Mouse (Mus musculus) neural tube, embryonic 12.5 days (tissue): Measurements from ENCODE around the gene Olfr705. TPM values are rescaled to one million over a fixed set of nuclear protein-coding genes. Genes with fewer than 3 reads are reported as not detected.
"Not testable (repeated sequence)": the region's sequence is repeated elsewhere in the genome, so short reads cannot be mapped to it uniquely, and the experiment has no call there.

ENCODE experiments used
- ATAC-seq: fragments of 200-750 bp; cut with Nextera tagmentation; 2 replicates; pipeline ENCODE4 v1.8.0; 2017; ENCODE audit warnings: low read depth, mild to moderate bottlenecking, moderate TSS enrichment, moderate library complexity; ENCODE audit not compliant: low FRiP score
- H3K27ac ChIP-seq: fragments of 300-500 bp; sonication (generic); 2 replicates; pipeline ENCODE4 v1.5.1; 2016
- H3K27me3 ChIP-seq: fragments of 300-500 bp; sonication (generic); replicated peaks from 2 replicates; pipeline ENCODE4 v1.6.1; 2016; ENCODE audit warnings: mild to moderate bottlenecking
- H3K36me3 ChIP-seq: fragments of 300-500 bp; sonication (generic); 2 replicates; pipeline ENCODE4 v1.6.1; 2016; ENCODE audit warnings: mild to moderate bottlenecking
- H3K4me1 ChIP-seq: fragments of 300-500 bp; sonication (generic); 2 replicates; pipeline ENCODE4 v1.6.1; 2016
- H3K4me2 ChIP-seq: fragments of 300-500 bp; sonication (generic); replicated peaks from 2 replicates; pipeline ENCODE4 v1.6.1; 2016; ENCODE audit warnings: mild to moderate bottlenecking
- H3K4me3 ChIP-seq: fragments of 300-500 bp; sonication (generic); 2 replicates; pipeline ENCODE4 v1.5.1; 2016
- H3K9ac ChIP-seq: fragments of 300-500 bp; sonication (generic); 2 replicates; pipeline ENCODE4 v1.6.1; 2016; ENCODE audit warnings: mild to moderate bottlenecking
- H3K9me3 ChIP-seq: fragments of 300-500 bp; sonication (generic); 2 replicates; pipeline ENCODE4 v1.6.1; 2016; ENCODE audit warnings: mild to moderate bottlenecking
- WGBS: fragments of 180-500 bp; shearing (Covaris S2); methylation state at CpG from one replicate; pipeline ENCODE4 v1.1.7; 2016; 5-methylcytosine and 5-hydroxymethylcytosine counted together
- polyA plus RNA-seq: library from polyadenylated mRNA; unstranded; fragments of >200 nt; fragmentation: Nextera tagmentation; extraction: Ambion mirVana; gene quantifications from 2 replicates; pipeline ENCODE4 v1.2.1, GENCODE M21; 2016

Olfr705 gene
- polyA plus RNA-seq, result not detected in 2 replicates

DNA sequence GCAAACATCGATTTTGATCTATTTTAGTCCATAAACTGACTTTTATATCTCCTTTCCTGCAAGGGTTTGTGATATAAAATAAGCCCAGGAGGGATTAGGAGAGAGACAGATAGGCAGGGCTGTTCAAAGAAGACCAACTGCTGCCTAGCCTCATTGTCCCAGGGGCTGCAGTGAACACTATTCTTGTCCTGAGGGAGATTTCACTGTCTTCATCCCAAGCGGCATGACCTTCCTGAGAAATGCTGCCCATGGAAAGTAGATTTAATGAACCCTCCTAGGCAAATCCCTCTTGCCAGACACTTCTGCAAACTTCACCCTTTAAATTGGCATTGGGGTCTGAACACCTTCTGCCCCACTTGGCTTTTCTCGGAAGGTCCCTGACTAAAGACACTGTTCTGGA, at the start of gene Olfr705:
Gene Olfr705, minus strand, starts transcription at position 101 of the 400 bp plus-strand sequence.
- Histone ChIP-seq H3K27me3 (no peaks in the 10 kb centered on the region), H3K9ac (no peak within 1 kb of the TSS), H3K36me3 (no peaks in the 10 kb centered on the region), H3K4me2 (no peak within 1 kb of the TSS), H3K4me1 (no peaks in the 10 kb centered on the region), H3K4me3 (no peak within 1 kb of the TSS), H3K27ac (no peak within 1 kb of the TSS), H3K9me3 (no peaks in the 10 kb centered on the region)
- no peak for ATAC-seq
- 84% methylated on average over 3 of the region's 3 CpGs for WGBS

DNA sequence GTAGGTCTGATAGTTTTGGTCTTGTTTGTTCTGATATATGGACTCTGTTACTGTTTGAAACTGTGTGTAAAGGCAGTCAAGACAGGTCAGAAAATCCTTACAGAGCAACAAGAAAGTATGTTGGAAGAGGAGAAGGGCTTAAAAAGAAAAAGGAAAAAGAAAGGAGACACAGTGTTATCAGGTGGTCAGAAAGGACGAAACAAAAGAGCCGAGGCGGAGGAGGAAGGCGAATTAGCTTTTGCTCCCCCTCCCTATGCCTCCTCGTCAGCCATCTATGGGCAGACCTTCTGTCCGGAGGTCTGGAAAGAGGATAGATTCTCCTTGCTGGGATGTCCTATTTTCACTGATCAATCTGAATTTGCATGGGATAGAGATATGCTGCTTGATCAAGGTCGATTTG, 44.3 kb upstream of the Olfr705 start:
- not testable (repeated sequence) for H3K9me3 ChIP-seq, H3K36me3 ChIP-seq, H3K4me3 ChIP-seq, H3K27me3 ChIP-seq, H3K27ac ChIP-seq, ATAC-seq, H3K4me2 ChIP-seq, H3K4me1 ChIP-seq, H3K9ac ChIP-seq
- WGBS, result 85% methylated on average over 7 of the region's 7 CpGs

DNA sequence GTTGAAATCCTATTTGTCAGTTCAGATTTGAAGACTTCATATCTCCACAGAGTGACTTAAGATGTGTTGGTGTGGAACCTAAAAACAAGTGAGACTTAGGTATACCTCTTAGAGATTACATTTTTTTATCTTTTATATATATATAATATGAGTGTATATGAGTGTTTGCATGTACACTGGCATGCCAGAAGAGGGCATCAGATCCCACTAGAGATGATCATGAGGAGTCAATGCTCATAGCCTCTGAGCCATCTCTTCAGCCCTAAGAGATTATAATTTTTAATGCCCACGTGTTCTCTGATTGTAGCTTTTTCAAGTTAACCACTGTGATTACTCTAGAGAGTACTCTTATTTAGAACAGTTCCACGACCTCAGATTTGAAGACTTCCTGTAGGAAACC, 31.0 kb upstream of the Olfr705 start, which contains the start of gene Olfr1532-ps1:
Gene Olfr1532-ps1, plus strand, starts transcription at position 326 of the 400 bp plus-strand sequence.
- 78% methylated on average over 2 of the region's 2 CpGs for WGBS
- no peak within 1 kb of the TSS for H3K27ac ChIP-seq
- ATAC-seq, result no peak

DNA sequence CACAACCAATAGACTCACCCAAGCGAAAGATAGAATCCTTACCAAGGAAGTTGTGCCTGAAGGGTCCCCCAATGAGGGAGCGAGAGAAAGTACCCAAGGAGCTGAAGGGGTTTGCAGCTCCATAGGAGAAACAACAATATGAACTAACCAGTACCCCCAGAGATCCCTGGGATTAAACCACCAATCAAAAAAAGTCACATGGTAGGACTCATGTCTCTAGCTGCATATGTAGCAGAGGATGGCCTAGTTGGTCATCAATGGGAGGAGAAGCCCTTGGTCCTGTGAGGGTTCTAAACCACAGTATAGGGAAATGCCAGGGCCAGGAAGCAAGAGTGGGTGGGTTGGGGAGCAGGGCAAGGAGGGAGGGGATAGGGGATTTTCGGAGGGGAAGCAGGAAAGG, 24.4 kb upstream of the Olfr705 start, which contains the start of gene Olfr707:
Gene Olfr707, minus strand, starts transcription at position 101 of the 400 bp plus-strand sequence.
- H3K4me3 ChIP-seq, H3K4me2 ChIP-seq, H3K9me3 ChIP-seq, H3K4me1 ChIP-seq, H3K36me3 ChIP-seq, H3K27ac ChIP-seq, H3K9ac ChIP-seq, H3K27me3 ChIP-seq, ATAC-seq: not testable (repeated sequence)
- 90% methylated on average over 3 of the region's 3 CpGs for WGBS

More for the DNA sequence above, 31.0 kb upstream of the Olfr705 start, which contains the start of gene Olfr1532-ps1:
- no peaks in the 10 kb centered on the region for H3K36me3 ChIP-seq
- no peak within 1 kb of the TSS for H3K4me3 ChIP-seq
- H3K9me3 ChIP-seq, result no peaks in the 10 kb centered on the region
- H3K9ac ChIP-seq, result no peak within 1 kb of the TSS
- H3K27me3 ChIP-seq, result no peaks in the 10 kb centered on the region
- H3K4me2 ChIP-seq, result no peak within 1 kb of the TSS
- no peaks in the 10 kb centered on the region for H3K4me1 ChIP-seq

DNA sequence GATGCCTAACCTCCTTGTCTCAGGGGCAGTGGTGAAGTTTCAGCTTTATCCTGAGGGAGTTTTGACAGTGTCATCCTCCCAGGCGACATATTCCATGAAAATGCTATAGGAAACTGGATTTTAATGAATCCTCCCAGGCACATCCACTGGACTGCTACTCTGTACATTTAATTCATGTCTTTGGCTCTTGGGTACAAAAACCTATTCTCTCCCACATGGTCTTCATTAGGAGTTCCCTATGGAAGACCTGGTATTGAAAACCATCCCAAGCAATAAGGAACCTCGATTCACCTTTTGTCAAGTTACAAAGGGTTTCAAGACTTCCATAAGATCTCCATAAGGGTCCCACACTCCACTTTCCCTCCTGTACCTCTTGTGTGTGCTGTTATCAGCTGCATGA, 11.4 kb upstream of the Olfr705 start, which contains the start of gene Olfr706:
Gene Olfr706, minus strand, starts transcription at position 101 of the 400 bp plus-strand sequence.
- Histone ChIP-seq H3K27ac (no peak within 1 kb of the TSS), H3K9me3 (no peaks in the 10 kb centered on the region), H3K4me2 (no peak within 1 kb of the TSS), H3K4me3 (no peak within 1 kb of the TSS), H3K36me3 (no peaks in the 10 kb centered on the region), H3K9ac (no peak within 1 kb of the TSS), H3K27me3 (no peaks in the 10 kb centered on the region), H3K4me1 (no peaks in the 10 kb centered on the region)
- no peak for ATAC-seq
- WGBS, result 86% methylated on average over 2 of the region's 2 CpGs

DNA sequence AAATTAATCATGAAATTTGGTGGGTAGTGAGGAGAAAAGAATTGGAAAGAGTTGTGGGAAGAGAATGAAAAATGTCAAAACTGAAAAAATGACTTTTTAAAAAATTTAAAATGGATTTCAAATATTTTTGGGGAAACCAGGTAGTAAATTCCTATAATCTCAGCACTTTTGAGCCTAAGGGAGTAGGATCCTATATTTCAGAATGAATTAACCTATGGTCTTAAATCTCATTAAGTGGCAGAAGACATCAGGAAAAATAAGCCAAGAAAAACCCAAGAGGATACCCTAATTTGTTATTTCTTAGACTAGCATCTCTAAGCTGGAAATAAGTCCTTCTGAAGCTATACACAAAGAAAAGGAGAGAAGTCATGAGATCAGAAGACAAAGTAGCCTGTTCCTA, 13.8 kb downstream of the Olfr705 start, which contains the start of gene Olfr704:
Gene Olfr704, plus strand, starts transcription at position 301 of the 400 bp plus-strand sequence.
- ATAC-seq, result no peak

DNA sequence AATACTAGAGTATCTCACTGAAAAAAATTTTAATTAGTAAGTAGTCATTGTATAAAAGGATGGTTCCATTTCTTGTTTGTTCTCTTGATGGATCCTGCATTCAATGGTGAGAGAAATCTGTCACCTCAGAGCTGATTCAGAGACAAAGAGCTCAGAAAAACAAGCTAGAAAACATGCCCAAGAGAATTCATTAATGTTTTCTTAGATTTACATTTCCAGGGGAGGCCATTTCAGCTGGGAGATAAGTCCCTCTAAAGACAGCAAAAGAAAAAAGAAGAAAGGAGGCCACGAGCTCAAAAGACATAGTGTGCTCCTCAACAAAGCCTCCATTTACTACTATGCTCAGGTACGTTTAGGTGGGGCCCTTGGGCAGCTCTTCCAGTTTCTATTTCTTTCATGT, 33.6 kb downstream of the Olfr705 start, which contains the start of gene Olfr703:
Gene Olfr703, plus strand, starts transcription at position 301 of the 400 bp plus-strand sequence.
- H3K36me3 ChIP-seq, result no peaks in the 10 kb centered on the region
- no peaks in the 10 kb centered on the region for H3K27me3 ChIP-seq
- no peak within 1 kb of the TSS for H3K27ac ChIP-seq
- no peaks in the 10 kb centered on the region for H3K9me3 ChIP-seq
- 78% methylated on average over 2 of the region's 2 CpGs for WGBS
- H3K4me2 ChIP-seq, result no peak within 1 kb of the TSS
- no peak within 1 kb of the TSS for H3K4me3 ChIP-seq
- H3K9ac ChIP-seq, result no peak within 1 kb of the TSS
- H3K4me1 ChIP-seq, result no peaks in the 10 kb centered on the region
- ATAC-seq, result no peak

More for the DNA sequence above, 13.8 kb downstream of the Olfr705 start, which contains the start of gene Olfr704:
- H3K9ac ChIP-seq, result no peak within 1 kb of the TSS
- H3K27me3 ChIP-seq, result no peaks in the 10 kb centered on the region
- H3K4me3 ChIP-seq, result no peak within 1 kb of the TSS
- H3K9me3 ChIP-seq, result no peaks in the 10 kb centered on the region
- H3K27ac ChIP-seq, result no peak within 1 kb of the TSS
- no peaks in the 10 kb centered on the region for H3K4me1 ChIP-seq
- H3K4me2 ChIP-seq, result no peak within 1 kb of the TSS
- H3K36me3 ChIP-seq, result no peaks in the 10 kb centered on the region

DNA sequence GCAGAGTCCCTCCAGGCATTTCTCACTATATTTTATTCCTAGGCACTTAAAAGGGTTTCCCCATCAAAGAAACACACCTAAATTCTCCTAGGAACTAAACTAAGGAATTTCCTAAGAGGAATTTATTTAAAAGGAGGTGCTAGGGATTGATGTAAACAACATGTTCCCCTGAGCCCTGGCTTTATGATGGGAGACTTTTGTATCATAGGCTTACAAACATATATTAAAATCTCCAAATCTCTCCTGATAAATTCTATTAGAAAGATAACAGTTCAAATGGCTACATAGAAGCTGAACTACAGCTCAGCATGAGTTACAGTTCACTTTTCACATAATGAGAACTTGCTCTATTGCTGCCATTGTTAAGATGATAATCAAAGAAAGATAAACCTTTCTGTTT, 42.9 kb downstream of the Olfr705 start, which contains the start of gene Olfr702:
Gene Olfr702, minus strand, starts transcription at position 101 of the 400 bp plus-strand sequence.
- Histone ChIP-seq H3K4me1 (no peaks in the 10 kb centered on the region), H3K27ac (no peak within 1 kb of the TSS), H3K9me3 (no peaks in the 10 kb centered on the region), H3K4me2 (no peak within 1 kb of the TSS), H3K36me3 (no peaks in the 10 kb centered on the region), H3K9ac (no peak within 1 kb of the TSS), H3K27me3 (no peaks in the 10 kb centered on the region), H3K4me3 (no peak within 1 kb of the TSS)
- ATAC-seq, result no peak

Other genes with a start within 250 kb of the Olfr705 start
- gene Olfr693, start 196.3 kb downstream of the Olfr705 start, polyA plus RNA-seq, result not detected in 2 replicates
- gene Olfr694, start 185.1 kb downstream of the Olfr705 start, polyA plus RNA-seq, result not detected in 2 replicates
- not detected in 2 replicates for gene Olfr695, start 160.5 kb downstream of the Olfr705 start, polyA plus RNA-seq
- gene Olfr697, start 134.4 kb downstream of the Olfr705 start, polyA plus RNA-seq, result not detected in 2 replicates
- gene Olfr698, start 121.5 kb downstream of the Olfr705 start, polyA plus RNA-seq, result not detected in 2 replicates
- gene Olfr699, start 83.7 kb downstream of the Olfr705 start, polyA plus RNA-seq, result not detected in 2 replicates
- not detected in 2 replicates for gene Olfr700, start 68.1 kb downstream of the Olfr705 start, polyA plus RNA-seq
- not detected in 2 replicates for gene Olfr701, start 62.8 kb downstream of the Olfr705 start, polyA plus RNA-seq
- gene Olfr702, start 43.0 kb downstream of the Olfr705 start, polyA plus RNA-seq, result not detected in 2 replicates
- gene Olfr703, start 33.5 kb downstream of the Olfr705 start, polyA plus RNA-seq, result not detected in 2 replicates
- not detected in 2 replicates for gene Olfr704, start 13.7 kb downstream of the Olfr705 start, polyA plus RNA-seq
- gene Olfr706, start 11.3 kb upstream of the Olfr705 start, polyA plus RNA-seq, result not detected in 2 replicates
- not detected in 2 replicates for gene Olfr707, start 24.4 kb upstream of the Olfr705 start, polyA plus RNA-seq
- gene Olfr1532-ps1, start 31.1 kb upstream of the Olfr705 start, polyA plus RNA-seq, result not detected in 2 replicates
- gene Olfr709-ps1, start 55.3 kb upstream of the Olfr705 start, polyA plus RNA-seq, result not detected in 2 replicates
- not detected in 2 replicates for gene Olfr710, start 71.4 kb upstream of the Olfr705 start, polyA plus RNA-seq
- not detected in 2 replicates for gene Olfr6, start 87.0 kb upstream of the Olfr705 start, polyA plus RNA-seq
- not detected in 2 replicates for gene Olfr711, start 98.6 kb upstream of the Olfr705 start, polyA plus RNA-seq
- not detected in 2 replicates for gene Olfr2, start 129.2 kb upstream of the Olfr705 start, polyA plus RNA-seq
- not detected in 2 replicates for gene Olfr713, start 154.3 kb upstream of the Olfr705 start, polyA plus RNA-seq
- gene Olfr714, start 194.1 kb upstream of the Olfr705 start, polyA plus RNA-seq, result not detected in 2 replicates
- not detected in 2 replicates for gene Olfr17, start 216.3 kb upstream of the Olfr705 start, polyA plus RNA-seq
- gene Olfr715b, start 233.5 kb upstream of the Olfr705 start, polyA plus RNA-seq, result not detected in 2 replicates